Mouse (Mus musculus): ENCODE results near the gene Bhlhe40.

- TF ChIP-seq TCF12 (IDR thresholded peaks at IDR 0.05; ENCODE audit: low read depth, low read length): no peak
- TF ChIP-seq CTCF (IDR thresholded peaks at IDR 0.05 in 2 of 3, conservative IDR thresholded peaks at IDR 0.05 in 1 of 3; ENCODE audit: control insufficient read depth in 1 of 3, insufficient read depth in 1 of 3, low read depth in 2 of 3, low read length in 3 of 3, poor library complexity in 1 of 3, severe bottlenecking in 1 of 3): no peak
- no peak for TF ChIP-seq MAFK (IDR thresholded peaks at IDR 0.05; ENCODE audit: borderline replicate concordance, low read depth, low read length)
- no peak for TF ChIP-seq HCFC1 (IDR thresholded peaks at IDR 0.05; ENCODE audit: low read depth, low read length)
These were observed 9.8 kb downstream of the Bhlhe40 start for GRCm38 (mm10) chr6:108670276-108670675.
